Mouse (Mus musculus): ENCODE results near the gene Gm4498.
"Not testable (repeated sequence)": the region's sequence is repeated elsewhere in the genome, so short reads cannot be mapped to it uniquely, and the experiment has no call there.

Gm4498 gene

DNA sequence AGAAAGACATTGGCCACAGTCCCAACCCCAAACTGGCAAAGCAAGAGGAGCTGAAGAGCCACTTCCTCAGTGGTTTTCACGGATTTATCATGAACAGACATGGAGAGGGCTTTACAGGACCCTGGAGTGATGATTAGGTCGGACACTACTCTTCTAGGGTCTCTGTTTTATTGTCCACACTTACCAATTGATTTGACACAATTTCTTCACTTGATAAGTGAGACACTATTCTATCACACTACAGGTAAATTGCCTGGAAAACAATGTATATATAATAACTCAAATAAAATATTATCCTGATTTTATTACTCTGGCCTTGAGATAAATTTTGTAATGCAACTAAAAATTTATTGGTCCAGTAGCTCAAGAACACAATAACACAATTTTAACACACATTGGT, at the start of gene Gm4498:
Gene Gm4498 (minus strand): TSS at position 101 of the 400 bp plus-strand sequence.
- DNase-seq, result not testable (repeated sequence)

DNA sequence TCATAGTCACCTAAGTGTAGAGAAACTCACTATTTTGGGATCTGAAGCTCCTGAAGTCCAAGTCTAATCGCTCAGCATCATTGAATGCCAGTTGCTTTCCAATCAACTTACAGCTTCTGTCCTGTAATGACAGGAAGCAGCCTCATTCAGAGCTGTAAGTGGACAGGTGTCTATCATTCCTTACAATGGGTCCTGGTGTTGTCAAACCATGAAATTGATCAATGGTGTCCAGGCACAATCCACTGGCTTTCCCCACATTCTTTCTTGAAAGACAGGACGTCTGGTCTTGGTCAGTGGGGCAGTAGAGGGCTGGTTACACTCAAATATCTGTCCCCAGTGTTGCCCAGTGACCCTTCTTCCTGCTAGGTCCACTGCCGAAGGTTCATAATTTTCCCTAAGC, 29.1 kb upstream of the Gm4498 start, which contains the start of gene Gm5890:
Gene Gm5890 (minus strand): TSS at position 101 of the 400 bp plus-strand sequence.
- DNase-seq, result not testable (repeated sequence)

DNA sequence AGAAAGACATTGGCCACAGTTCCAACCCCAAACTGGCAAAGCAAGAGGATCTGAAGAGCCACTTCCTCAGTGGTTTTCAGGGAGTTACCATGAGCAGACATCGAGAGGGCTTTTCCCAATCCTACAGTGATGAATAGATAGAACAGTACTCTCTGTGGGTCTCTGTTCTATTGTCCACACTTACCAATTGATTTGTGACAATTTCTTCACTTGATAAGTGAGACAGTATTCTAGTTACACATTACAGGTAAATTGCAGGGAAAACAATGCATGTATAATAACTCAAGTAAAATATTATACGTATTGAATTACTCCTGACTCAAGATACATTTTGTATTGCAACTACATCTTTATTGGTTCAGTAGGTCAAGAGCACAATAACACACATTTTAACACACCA, 28.1 kb downstream of the Gm4498 start, which contains the start of gene Gm6164:
Gene Gm6164 (minus strand): TSS at position 101 of the 400 bp plus-strand sequence.
- not testable (repeated sequence) for DNase-seq

DNA sequence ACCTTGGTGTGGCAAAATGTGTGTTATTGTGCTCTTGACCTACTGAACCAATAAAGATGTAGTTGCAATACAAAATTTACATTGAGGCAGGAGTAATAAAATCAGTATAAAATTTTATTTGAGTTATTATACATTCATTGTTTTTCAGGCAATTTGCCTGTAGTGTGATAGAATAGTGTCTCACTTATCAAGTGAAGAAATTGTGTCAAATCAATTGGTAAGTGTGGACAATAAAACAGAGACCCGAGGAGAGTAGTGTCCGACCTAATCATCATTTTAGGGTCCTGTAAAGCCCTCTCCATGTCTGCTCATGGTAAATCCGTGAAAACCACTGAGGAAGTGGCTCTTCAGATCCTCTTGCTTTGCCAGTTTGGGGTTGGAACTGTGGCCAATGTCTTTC, 40.2 kb downstream of the Gm4498 start, which contains the start of gene Vmn1r95:
Gene Vmn1r95 (plus strand): TSS at position 301 of the 400 bp plus-strand sequence.
- not testable (repeated sequence) for DNase-seq
